Mouse (Mus musculus) right cerebral cortex, postnatal 10 days (tissue): ENCODE measurements around the gene Trim7.
"Not testable (repeated sequence)": the region's sequence is repeated elsewhere in the genome, so short reads cannot be mapped to it uniquely, and the experiment has no call there.

Experiments used
- DNase-seq, 2 experiments: peaks; one replicate each; pipeline ENCODE4 v3.0.0; 2021; ENCODE audit warnings: low spot score in 2 of 2

Gene Trim7

GRCm38 (mm10) chr11:48846881-48847280, 20.9 kb downstream of the Trim7 start:
- no peak for DNase-seq

DNA sequence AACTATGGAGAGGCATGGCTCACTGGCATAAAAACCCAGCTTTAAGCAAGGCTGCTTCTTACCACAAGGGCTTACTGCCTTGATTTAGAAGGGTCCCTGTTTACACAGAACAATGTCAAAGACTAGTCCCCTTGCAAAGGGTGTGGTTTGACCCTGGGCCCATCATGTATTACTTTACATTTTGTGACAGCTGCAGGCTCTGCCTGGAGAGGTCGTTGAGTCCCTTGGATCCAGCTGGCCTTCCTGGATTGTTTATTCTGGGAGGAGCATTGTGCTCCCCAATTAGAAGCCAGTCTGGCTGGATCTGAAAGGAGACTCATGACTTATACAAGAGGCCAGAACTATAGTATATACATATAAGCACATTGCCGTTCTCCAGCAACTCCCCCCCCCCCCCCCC, 24.3 kb downstream of the Trim7 start:
- DNase-seq: no peak

- DNase-seq: no peak
Measured at GRCm38 (mm10) chr11:48851270-48851995, 25.5 kb downstream of the Trim7 start.

DNA sequence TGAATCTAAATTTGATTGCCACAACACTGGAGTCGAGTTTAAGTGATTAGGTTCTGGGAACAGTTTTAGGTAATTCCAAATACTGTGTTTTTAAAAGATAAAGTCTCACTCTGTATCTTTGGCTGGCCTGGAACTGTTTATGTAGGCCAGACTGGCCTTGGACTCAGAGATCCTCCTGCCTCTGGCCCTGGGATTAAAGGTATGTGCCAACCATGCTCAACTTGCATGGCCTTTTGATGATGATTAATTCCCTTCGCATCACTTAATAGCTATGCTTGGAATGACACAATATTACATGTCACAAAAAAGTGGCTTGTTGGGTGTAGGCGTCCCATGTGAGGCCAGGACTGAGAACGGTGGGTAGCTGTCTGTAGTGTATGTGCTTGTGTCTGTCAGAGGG, 26.2 kb downstream of the Trim7 start:
- DNase-seq: no peak

DNA sequence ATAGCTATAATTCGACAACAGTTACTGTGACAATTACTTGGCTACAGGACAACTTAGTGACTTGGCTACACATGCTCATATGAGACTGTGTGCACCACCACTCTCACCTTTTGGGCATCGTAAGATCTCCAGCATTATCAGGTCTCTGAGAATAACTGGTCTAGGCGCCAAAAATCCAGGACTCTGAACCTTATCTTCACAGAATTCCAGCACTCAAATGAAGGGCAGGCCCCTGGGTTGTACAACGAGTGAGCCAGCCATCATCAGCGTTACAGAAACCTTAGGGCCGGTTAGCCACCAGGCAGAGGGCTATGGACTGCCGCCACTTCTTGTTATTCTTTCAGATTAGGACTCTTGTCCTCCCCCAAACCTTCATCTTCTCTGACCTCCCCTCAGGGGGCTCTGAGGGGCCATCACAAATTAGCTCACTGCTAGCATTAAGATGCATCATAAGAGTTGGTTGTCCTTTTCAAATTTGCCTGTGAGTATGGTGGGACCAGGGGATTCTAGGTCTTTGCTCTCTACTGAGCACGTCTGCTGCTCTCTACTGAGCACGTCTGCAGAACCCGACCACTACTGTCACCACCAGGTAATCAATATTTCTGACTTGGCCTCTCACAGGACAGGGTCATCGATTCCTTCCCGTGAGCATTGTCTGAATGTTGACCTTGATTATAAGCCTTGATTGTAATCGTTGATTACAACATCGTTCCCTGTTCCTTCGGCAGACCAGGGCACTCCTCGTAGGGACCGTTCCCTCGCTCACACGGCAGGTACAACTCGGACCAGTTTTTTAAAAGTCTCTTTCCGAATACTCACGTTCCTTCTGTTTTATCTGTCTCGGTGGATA, 26.9 kb downstream of the Trim7 start:
- no peak for DNase-seq

GRCm38 (mm10) chr11:48853474-48854180, 27.7 kb downstream of the Trim7 start:
- peak; percentile 88 to 90 for DNase-seq

DNA sequence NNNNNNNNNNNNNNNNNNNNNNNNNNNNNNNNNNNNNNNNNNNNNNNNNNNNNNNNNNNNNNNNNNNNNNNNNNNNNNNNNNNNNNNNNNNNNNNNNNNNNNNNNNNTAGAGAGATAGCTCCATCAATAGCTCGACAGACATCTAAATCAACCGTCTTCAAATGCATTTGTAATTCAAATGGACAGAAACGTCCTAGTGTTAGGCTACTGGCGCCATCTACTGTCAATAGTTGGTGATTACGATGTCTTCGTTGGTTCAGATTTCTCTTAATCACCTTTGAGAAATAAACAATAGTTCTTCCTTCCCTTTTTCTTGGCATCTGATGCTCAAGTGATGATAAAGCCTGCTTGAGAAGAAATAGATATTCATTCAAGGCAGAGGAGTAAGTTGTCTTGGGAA, 33.1 kb downstream of the Trim7 start:
- peak; percentile 56 to 63 for DNase-seq

DNA sequence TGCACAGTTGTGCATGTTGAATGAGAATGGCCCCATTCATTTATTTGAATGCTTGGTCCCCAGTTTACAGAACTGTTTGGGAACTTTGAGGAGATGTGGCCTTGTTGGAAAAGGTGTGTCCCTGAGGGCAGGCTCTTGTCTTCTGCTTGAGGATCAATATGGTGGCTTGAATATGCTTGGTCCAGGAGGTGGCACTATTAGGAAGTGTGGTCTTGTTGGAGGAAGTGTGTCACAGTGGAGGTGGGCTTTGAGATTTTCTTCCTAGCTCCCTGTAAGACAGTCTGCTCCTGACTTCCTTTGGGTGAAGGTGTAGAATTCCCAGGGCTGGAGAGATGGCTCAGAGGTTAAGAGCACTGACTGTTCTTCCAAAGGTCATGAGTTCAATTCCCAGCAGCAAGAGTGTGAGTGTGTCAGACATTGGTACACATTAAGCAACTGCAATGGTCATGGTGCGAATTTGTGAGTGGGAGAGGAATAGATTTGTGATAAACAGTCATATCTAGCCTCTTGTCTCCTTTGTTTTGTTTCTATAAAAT, 36.9 kb downstream of the Trim7 start:
- DNase-seq: no peak

DNA sequence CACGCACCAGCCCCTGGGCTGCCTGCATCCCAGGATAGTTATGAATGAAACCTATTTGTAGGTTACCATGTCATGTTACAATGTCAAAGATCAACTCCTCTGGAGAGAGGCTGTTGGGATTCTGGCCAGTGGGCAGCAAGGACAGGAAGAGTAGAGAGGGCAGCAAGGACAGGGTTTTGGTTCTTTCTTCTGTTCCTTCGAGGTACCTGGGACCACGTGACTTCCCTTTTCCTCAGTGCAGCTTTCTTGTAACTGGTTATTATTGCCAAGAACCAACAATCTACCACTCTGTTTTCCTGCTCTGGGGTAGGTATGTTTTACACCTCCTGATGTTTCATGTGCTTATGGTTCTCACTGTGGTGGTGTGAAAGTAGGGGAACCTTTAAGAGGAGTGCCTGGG, 37.9 kb downstream of the Trim7 start:
- no peak for DNase-seq

DNA sequence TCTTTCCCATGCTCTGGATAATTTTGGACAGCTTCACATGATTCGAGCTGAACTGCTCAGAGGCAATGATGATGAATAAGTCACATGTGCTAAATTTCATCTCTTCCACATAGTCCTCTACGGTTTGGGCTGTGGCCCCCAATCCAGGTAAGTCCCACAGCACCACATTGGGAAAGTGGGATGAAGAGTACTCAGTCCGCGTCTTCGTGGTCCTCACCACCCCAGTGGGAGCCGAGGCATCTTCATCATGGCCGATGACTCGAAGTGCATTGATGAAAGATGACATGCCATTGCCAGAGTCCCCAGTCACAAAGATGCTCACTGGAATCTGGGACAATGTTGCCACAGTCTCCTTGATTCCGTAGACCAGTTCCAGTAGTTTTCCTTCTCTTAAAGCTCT, 40.5 kb downstream of the Trim7 start:
- DNase-seq: no peak

DNA sequence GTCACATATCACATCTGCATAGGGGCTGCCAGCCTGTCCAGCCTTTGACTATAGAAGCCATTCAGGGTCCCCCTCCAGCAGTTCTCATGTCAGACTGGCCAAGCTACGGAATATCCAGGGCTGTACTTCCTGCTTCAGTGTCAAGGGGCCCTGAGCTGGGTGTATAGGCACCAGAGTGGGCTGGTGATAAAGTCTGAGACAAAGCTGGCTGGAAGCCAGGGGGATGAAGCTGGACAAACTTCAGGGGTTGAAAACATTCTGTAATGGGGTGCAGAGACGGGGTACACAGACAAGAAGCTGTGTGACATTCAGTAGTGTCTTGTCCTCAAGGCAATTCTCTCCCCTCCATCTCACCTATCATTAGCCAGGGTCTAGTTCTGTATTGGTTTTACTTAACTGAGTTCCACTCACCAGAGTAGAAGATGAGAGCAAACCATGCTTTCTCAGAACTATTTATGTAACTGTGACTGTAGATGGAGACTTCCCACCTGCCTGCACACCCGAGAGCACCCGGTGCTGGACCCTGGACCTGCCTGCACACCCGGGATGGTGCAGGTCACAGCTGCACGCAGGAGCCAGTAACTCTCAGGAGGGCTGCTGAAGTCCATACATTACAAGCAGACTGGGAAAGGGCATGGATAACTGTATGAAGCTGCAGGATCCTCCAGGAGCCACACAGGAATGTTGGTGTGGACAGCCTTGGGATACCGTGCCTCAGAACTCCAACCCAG, 43.6 kb downstream of the Trim7 start:
- DNase-seq: no peak

GRCm38 (mm10) chr11:48870781-48871180, 44.8 kb downstream of the Trim7 start:
- no peak for DNase-seq

GRCm38 (mm10) chr11:48871201-48871772, 45.3 kb downstream of the Trim7 start, which contains the start of gene Irgm1:
Gene Irgm1, minus strand, starts transcription at chr11:48871683.
- DNase-seq: peak in 1 of 2 experiments; percentile 54

DNA sequence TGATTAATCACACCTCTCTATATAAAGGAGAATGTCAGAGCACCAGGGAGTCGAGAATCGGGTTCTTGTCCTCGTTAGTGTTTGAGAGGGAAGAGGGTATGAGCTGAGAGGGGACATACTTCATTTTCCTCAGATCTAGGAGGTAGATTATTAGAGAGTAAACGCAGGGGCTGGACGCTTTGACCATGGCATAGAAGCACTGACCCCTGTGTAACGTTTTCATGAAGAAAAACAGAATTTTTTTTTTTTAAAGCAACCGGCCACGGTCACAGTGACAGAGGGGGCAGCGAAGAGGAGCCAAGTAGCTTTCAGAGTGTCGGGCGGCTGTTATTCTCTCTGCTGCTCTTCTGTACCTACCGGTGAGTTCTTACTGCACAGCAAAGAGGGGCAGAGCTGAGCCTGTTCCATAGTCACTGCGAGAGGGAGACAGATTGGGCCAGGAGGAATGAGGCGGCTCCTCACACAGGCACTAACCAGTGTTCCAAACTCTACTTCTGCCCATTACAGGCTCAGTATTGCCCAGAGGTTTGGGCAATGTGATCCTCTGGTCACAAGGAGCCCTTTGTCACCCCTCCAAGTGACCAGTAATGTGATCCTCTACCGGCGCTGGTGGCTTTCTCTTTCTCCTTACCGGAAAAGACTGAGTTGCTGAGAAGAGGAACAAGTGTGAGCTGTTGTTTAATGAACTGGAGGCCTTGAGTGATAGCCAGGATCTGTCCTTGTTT, 46.0 kb downstream of the Trim7 start:
- DNase-seq: peak; percentile 53 to 55

DNA sequence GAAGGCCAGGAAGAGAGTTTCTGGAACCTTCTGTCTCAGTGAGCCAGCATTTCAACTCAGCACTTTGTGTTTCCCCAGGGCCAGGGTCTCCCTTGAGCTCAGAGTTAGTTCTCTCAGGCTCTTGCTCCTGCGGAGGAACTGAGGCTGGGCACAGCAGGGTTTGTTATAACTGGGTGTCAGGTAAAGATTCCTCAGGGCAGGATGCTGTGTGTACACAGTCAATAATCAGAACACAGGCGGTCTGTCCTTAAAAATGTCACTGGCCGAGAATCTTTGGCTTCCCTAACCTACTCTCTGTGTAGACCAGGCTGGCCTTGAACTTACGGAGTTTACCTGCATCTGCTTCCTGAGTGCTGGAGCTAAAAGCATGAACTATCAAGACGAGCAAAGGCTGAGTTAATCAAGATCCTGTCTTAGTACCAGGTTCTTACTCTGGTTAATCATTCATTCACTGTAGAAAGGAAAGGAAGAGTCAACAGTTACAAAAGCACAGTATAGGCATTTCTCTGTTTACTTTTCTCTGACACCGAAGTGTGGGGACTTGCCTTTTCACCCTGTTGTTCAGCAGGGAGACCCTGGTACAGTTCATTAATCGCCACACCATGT, 46.9 kb downstream of the Trim7 start:
- no peak for DNase-seq

GRCm38 (mm10) chr11:48873591-48874290, 47.8 kb downstream of the Trim7 start:
- no peak for DNase-seq

GRCm38 (mm10) chr11:48874465-48874864, 48.5 kb downstream of the Trim7 start:
- peak; percentile 58 to 74 for DNase-seq

GRCm38 (mm10) chr11:48875343-48875837, 49.5 kb downstream of the Trim7 start:
- not testable (repeated sequence) for DNase-seq

- DNase-seq: no peak
Measured at GRCm38 (mm10) chr11:48876680-48877079, 50.7 kb downstream of the Trim7 start.
